Mouse (Mus musculus) megakaryocyte, embryonic 14.5 days (primary cell): Measurements from ENCODE around the gene Rbmxl2.

Source experiments
- FLI1 ChIP-seq: IDR thresholded peaks from 2 replicates; pipeline ENCODE4 v1.6.1; 2012; ENCODE audit warnings: low read length, inconsistent platforms, mixed read lengths
- GATA1 ChIP-seq: IDR thresholded peaks from 3 replicates; pipeline ENCODE4 v1.6.1; 2012; ENCODE audit warnings: mixed read lengths, low read length, inconsistent platforms, borderline replicate concordance

- TF ChIP-seq GATA1 (no peak), FLI1 (no peak)
Observed at GRCm38 (mm10) chr7:107210126-107210576, 906 bp downstream of the Rbmxl2 start.
